Mouse (Mus musculus) ES-Bruce4 (cell line): Measurements from ENCODE around the gene Sco2. TPM values are rescaled to one million over a fixed set of nuclear protein-coding genes. Genes with fewer than 3 reads are reported as not detected.
A peak's percentile ranks its signal among the peaks of the same experiment; 100 is the strongest.

Source experiments
- H3K27ac ChIP-seq: 2 replicates; pipeline ENCODE4 v1.5.1; 2012; ENCODE audit warnings: low read length, inconsistent platforms; ENCODE audit not compliant: insufficient read depth
- H3K27me3 ChIP-seq: 2 replicates; pipeline ENCODE4 v1.6.1; 2012; ENCODE audit warnings: mild to moderate bottlenecking, low read length, inconsistent platforms; ENCODE audit not compliant: control insufficient read depth, poor library complexity, insufficient read depth, severe bottlenecking
- H3K36me3 ChIP-seq: 2 replicates; pipeline ENCODE4 v1.6.1; 2012; ENCODE audit warnings: inconsistent platforms, mild to moderate bottlenecking, low read length, moderate library complexity; ENCODE audit not compliant: control insufficient read depth, poor library complexity, insufficient read depth, severe bottlenecking
- H3K4me1 ChIP-seq: one replicate; pipeline ENCODE4 v1.8.1; 2011; ENCODE audit warnings: low read length; ENCODE audit not compliant: control insufficient read depth, insufficient read depth
- H3K4me3 ChIP-seq: 2 replicates; pipeline ENCODE4 v1.5.1; 2011; ENCODE audit warnings: low read depth, mild to moderate bottlenecking, low read length
- H3K9ac ChIP-seq: 2 replicates; pipeline ENCODE4 v1.6.1; 2012; ENCODE audit warnings: low read depth, mild to moderate bottlenecking, inconsistent platforms; ENCODE audit not compliant: poor library complexity, severe bottlenecking
- H3K9me3 ChIP-seq: replicated peaks from 2 replicates; pipeline ENCODE4 v1.6.1; 2012; ENCODE audit warnings: mild to moderate bottlenecking, low read length, inconsistent platforms; ENCODE audit not compliant: control insufficient read depth, poor library complexity, insufficient read depth, severe bottlenecking
- CTCF ChIP-seq: IDR thresholded peaks from one replicate; pipeline ENCODE4 v1.8.1; 2011; ENCODE audit warnings: low read depth, low read length
- EP300 ChIP-seq: IDR thresholded peaks from 2 replicates; pipeline ENCODE4 v1.6.1; 2011; ENCODE audit warnings: low read depth, low read length; ENCODE audit not compliant: insufficient read depth
- POLR2A ChIP-seq: IDR thresholded peaks from one replicate; pipeline ENCODE4 v1.8.1; 2011; ENCODE audit warnings: low read length; ENCODE audit not compliant: insufficient read depth
- polyA plus RNA-seq: library from polyadenylated mRNA; stranded (reverse); fragments of >200 nt; gene quantifications from 2 replicates; pipeline ENCODE4 v1.2.4, GENCODE M21; 2011; ENCODE audit warnings: low read depth; ENCODE audit not compliant: missing spikeins, insufficient read depth, insufficient read length

Sco2 gene
- polyA plus RNA-seq, 1 experiment: 11.0 TPM

DNA sequence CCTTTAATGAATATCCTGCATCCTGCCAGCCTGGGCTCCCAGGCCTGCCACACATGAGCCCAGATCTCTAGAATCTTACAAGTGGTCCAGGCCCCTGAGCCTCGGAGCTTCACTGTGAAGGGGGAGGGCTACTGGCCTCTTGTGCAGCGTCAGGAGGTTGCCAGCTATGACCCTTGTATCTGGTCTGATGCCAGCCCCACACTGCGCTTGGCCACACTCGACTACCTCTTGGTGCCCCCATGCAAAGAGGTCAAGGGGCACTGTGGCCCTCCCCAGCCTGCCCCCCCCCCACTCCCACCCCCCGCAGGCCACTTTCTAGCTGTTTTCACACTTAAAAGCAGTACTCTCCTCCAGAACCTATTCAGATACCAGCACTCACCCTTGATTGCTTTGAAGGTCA, 47.2 kb downstream of the Sco2 start:
- Histone ChIP-seq H3K27me3 (no peaks in the 10 kb centered on the region), H3K4me1 (no peaks in the 10 kb centered on the region)
- TF ChIP-seq POLR2A (no peak), EP300 (no peak), CTCF (no peak)

DNA sequence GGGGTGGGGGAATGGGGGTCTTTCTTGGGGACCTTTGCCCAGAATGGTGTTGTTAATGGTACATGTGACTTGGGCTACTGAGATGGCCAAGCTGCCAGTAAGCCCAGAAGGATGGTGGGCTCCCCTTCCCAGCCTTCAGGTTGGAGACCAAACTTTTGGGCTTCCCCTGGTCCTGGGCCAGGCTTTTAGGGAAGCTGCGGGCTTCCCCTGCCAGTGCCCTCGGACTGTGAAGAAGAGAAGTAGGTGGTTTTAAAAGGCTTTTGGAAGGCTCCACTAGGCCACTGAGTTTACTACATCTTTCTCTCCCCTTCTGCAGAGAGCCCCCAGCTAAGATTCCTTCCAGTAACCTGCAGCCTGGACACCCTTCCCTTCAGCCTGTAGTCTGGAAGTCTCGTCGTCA, 50.0 kb downstream of the Sco2 start:
- Histone ChIP-seq H3K36me3 (no peaks in the 10 kb centered on the region), H3K9ac (peak overlapping the region; percentile 41), H3K4me1 (no peaks in the 10 kb centered on the region), H3K9me3 (no peaks in the 10 kb centered on the region), H3K27me3 (no peaks in the 10 kb centered on the region), H3K27ac (no peak overlapping the region), H3K4me3 (peak overlapping the region; percentile 71)
- TF ChIP-seq EP300: no peak

More for the DNA sequence above, 47.2 kb downstream of the Sco2 start:
- H3K9ac ChIP-seq: no peak overlapping the region
- H3K9me3 ChIP-seq: no peaks in the 10 kb centered on the region
- no peak overlapping the region for H3K27ac ChIP-seq
- no peak overlapping the region for H3K4me3 ChIP-seq
- H3K36me3 ChIP-seq: no peaks in the 10 kb centered on the region

DNA sequence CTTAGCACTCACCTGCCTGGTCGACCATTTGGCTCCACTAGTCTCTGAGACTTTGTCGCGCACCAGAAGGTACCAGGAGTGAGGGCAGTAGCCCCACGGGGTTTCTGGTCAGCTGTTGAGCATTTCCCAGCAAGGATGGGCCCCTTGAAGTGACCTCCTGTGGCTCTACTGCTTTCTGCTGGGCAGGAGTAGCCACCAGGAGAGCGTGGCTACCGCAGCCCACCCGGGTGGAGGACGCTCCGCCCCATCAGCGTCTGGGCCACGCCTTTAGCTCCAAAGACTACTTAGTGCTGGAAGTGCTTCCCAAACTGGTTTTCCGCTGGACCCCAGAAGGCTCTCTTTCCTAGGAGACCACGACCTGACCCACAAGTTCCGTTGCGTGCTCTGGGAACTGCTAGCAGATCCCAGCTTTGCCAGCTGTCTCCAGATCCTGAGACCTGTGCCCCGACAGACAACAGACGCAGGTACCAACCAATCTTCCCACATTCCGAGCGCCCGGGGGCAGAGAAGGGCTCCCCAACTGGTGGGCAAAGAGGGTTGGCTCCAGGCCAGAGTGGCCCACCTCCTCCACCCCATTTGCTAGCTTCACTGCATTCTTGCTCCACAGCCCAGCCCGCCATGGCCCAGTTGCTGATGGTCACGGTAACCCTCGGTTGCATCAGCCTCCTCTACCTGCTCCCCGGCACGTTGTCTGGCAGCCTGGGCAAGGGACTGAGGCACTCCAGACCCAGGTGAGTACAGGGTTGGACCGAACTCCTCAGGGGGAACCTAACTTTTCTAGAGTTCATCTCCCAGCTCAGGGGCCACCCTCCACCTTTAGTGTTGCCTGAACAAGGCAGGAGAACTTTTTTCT, 50.8 kb downstream of the Sco2 start, which contains the start of gene Adm2:
Adm2 (plus strand) TSS at position 51 of the 853 bp plus-strand sequence.
- TF ChIP-seq CTCF (no peak), POLR2A (peak; percentile 34), EP300 (no peak)
- Histone ChIP-seq H3K9me3 (no peaks in the 10 kb centered on the region), H3K4me3 (peak within 1 kb of the TSS; percentile 71), H3K9ac (peak within 1 kb of the TSS; percentile 41), H3K4me1 (no peaks in the 10 kb centered on the region), H3K27ac (no peak within 1 kb of the TSS), H3K36me3 (no peaks in the 10 kb centered on the region), H3K27me3 (no peaks in the 10 kb centered on the region)

Other genes with a start within 250 kb of the Sco2 start
- 4.6 and 4.8 TPM in 2 replicates for gene Hdac10, start 245.1 kb downstream of the Sco2 start, polyA plus RNA-seq
- 33.2 and 38.2 TPM in 2 replicates for gene Mapk12, start 233.1 kb downstream of the Sco2 start, polyA plus RNA-seq
- gene Mapk11, start 224.2 kb downstream of the Sco2 start, polyA plus RNA-seq: 9.1 and 9.3 TPM in 2 replicates
- gene Plxnb2, start 193.1 kb downstream of the Sco2 start, polyA plus RNA-seq: 86.1 and 96.7 TPM in 2 replicates
- 9.1 and 10.0 TPM in 2 replicates for gene Dennd6b, start 177.3 kb downstream of the Sco2 start, polyA plus RNA-seq
- 13.3 and 14.3 TPM in 2 replicates for gene Ppp6r2, start 162.3 kb downstream of the Sco2 start, polyA plus RNA-seq
- gene Sbf1, start 58.5 kb downstream of the Sco2 start, polyA plus RNA-seq: 51.5 and 66.1 TPM in 2 replicates
- gene Adm2, start 51.1 kb downstream of the Sco2 start, polyA plus RNA-seq: 1.1 TPM in 1 of 2 replicates, not detected in the other
- gene Miox, start 39.4 kb downstream of the Sco2 start, polyA plus RNA-seq: not detected in 2 replicates
- gene Lmf2, start 18.2 kb downstream of the Sco2 start, polyA plus RNA-seq: 41.4 and 42.1 TPM in 2 replicates
- 164 and 173 TPM in 2 replicates for gene Ncaph2, start 18.1 kb downstream of the Sco2 start, polyA plus RNA-seq
- gene Tymp, start 3.2 kb upstream of the Sco2 start, polyA plus RNA-seq: not detected in 2 replicates
- 1.4 and 2.6 TPM in 2 replicates for gene Odf3b, start 5.4 kb upstream of the Sco2 start, polyA plus RNA-seq
- gene Klhdc7b, start 11.1 kb upstream of the Sco2 start, polyA plus RNA-seq: not detected in 2 replicates
- gene Syce3, start 36.7 kb upstream of the Sco2 start, polyA plus RNA-seq: not detected in 2 replicates
- 4.9 and 6.1 TPM in 2 replicates for gene Cpt1b, start 52.0 kb upstream of the Sco2 start, polyA plus RNA-seq
- 2.1 and 3.2 TPM in 2 replicates for gene C730034F03Rik, start 55.7 kb upstream of the Sco2 start, polyA plus RNA-seq
- gene Gm44502, start 55.9 kb upstream of the Sco2 start, polyA plus RNA-seq: not detected in 2 replicates
- 41.3 and 45.7 TPM in 2 replicates for gene Chkb, start 56.1 kb upstream of the Sco2 start, polyA plus RNA-seq
- 4.2 and 4.9 TPM in 2 replicates for gene Mapk8ip2, start 80.1 kb upstream of the Sco2 start, polyA plus RNA-seq
- gene Arsa, start 103.6 kb upstream of the Sco2 start, polyA plus RNA-seq: 17.9 and 24.9 TPM in 2 replicates
- gene Shank3, start 125.8 kb upstream of the Sco2 start, polyA plus RNA-seq: 4.4 and 5.6 TPM in 2 replicates
- gene Acr, start 194.5 kb upstream of the Sco2 start, polyA plus RNA-seq: not detected in 2 replicates
- gene Rabl2, start 218.1 kb upstream of the Sco2 start, polyA plus RNA-seq: 9.7 and 12.6 TPM in 2 replicates